8 mouse cellular contexts compared by ENCODE assay signal in the genomic region with DNA sequence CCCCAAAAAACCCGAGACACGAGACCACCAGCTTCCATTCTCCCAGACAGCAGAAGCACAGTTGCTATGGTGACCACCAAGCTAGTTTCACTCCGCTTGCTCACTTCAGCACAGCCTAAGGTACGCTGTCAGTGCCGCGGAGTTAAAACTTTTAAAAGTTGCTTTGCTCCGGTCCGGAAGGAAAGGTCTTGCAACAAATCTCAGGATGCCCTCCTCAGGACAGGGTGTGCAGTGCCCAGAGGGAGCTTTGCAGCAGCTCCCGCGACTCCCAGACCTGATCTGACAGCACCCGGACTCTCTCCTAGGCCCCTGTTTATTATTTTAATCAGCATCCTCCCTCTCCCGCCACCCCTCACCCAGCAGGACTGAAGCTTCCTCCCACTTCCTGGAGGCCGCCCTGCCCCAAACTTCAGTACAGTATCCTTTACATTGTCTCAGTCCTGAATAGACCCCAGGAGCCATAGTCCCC.
DNase-seq lines count a peak whose midpoint lies in the region; ATAC-seq lines count a peak whose summit lies in the region.

No protein-coding gene starts in this region.

- H3K4me3 ChIP-seq in forebrain, embryonic 13.5 days: peak overlapping the region; percentile 27
- H3K4me3 ChIP-seq in hindbrain, embryonic 14.5 days (replicated peaks; ENCODE audit: low read length): peak overlapping the region; percentile 15
- H3K4me3 ChIP-seq in limb, embryonic 15.5 days: peak overlapping the region; percentile 37
- peak overlapping the region; percentile 27 for H3K4me3 ChIP-seq in midbrain, embryonic 13.5 days (replicated peaks)

- no peak overlapping the region for H3K27ac ChIP-seq in forebrain, embryonic 13.5 days
- no peak overlapping the region for H3K27ac ChIP-seq in hindbrain, embryonic 14.5 days
- H3K27ac ChIP-seq in limb, embryonic 15.5 days: peak overlapping the region; percentile 83
- H3K27ac ChIP-seq in midbrain, embryonic 13.5 days: no peak overlapping the region

- peaks cover 35% of the 10 kb centered on the region for H3K4me1 ChIP-seq in forebrain, embryonic 13.5 days
- H3K4me1 ChIP-seq in hindbrain, embryonic 14.5 days (replicated peaks; ENCODE audit: control insufficient read depth, insufficient read depth, low read length): peaks cover 17% of the 10 kb centered on the region
- H3K4me1 ChIP-seq in limb, embryonic 15.5 days: peaks cover 49% of the 10 kb centered on the region
- peaks cover 32% of the 10 kb centered on the region for H3K4me1 ChIP-seq in midbrain, embryonic 13.5 days (replicated peaks)

- peak overlapping the region; percentile 63 for H3K4me2 ChIP-seq in forebrain, embryonic 13.5 days
- peak overlapping the region; percentile 46 for H3K4me2 ChIP-seq in hindbrain, embryonic 14.5 days (replicated peaks)
- peak overlapping the region; percentile 60 for H3K4me2 ChIP-seq in limb, embryonic 15.5 days
- peak overlapping the region; percentile 55 for H3K4me2 ChIP-seq in midbrain, embryonic 13.5 days (replicated peaks)

- WGBS in forebrain, embryonic 13.5 days: 1% methylated on average over 13 of the region's 13 CpGs
- under 1% methylated on average over 13 of the region's 13 CpGs for WGBS in hindbrain, embryonic 14.5 days
- 2% methylated on average over 13 of the region's 13 CpGs for WGBS in limb, embryonic 15.5 days
- WGBS in midbrain, embryonic 13.5 days: 0% methylated on average over 13 of the region's 13 CpGs

- 0 out of 2 replicates have a peak overlapping the region, but pooled peaks have one; percentile 43 for H3K9ac ChIP-seq in forebrain, embryonic 13.5 days
- H3K9ac ChIP-seq in hindbrain, embryonic 14.5 days: peak overlapping the region; percentile 40; the same call in 1 of the 2 replicates
- no peak overlapping the region for H3K9ac ChIP-seq in limb, embryonic 15.5 days
- peak overlapping the region; percentile 32; the same call in 1 of the 2 replicates for H3K9ac ChIP-seq in midbrain, embryonic 13.5 days (replicated peaks)

- DNase-seq in B cell, adult 2 months: peak; percentile 3
- DNase-seq in adrenal gland, adult 2 months: peak; percentile 55
- DNase-seq in hindbrain, embryonic 14.5 days (ENCODE audit: low spot score): peak; percentile 61
- DNase-seq in testis, postnatal 10 days (ENCODE audit: low spot score): peak; percentile 43
- no peak for DNase-seq in spleen, postnatal 36 days (ENCODE audit: low spot score in 2 of 2)

- no peaks in the 10 kb centered on the region for H3K9me3 ChIP-seq in forebrain, embryonic 13.5 days (replicated peaks)
- H3K9me3 ChIP-seq in hindbrain, embryonic 14.5 days (ENCODE audit: control insufficient read depth, low read length): no peaks in the 10 kb centered on the region
- H3K9me3 ChIP-seq in limb, embryonic 15.5 days: no peaks in the 10 kb centered on the region
- H3K9me3 ChIP-seq in midbrain, embryonic 13.5 days: no peaks in the 10 kb centered on the region

- ATAC-seq in forebrain, embryonic 13.5 days: peak; percentile 81
- ATAC-seq in hindbrain, embryonic 14.5 days (ENCODE audit: low FRiP score): peak; percentile 74
- ATAC-seq in limb, embryonic 15.5 days (ENCODE audit: insufficient number of reproducible peaks, low FRiP score, low TSS enrichment, low read depth): peak; percentile 60; the same call in 1 of the 2 replicates
- peak; percentile 91 for ATAC-seq in midbrain, embryonic 13.5 days

- H3K27me3 ChIP-seq in forebrain, embryonic 13.5 days: peaks cover 19% of the 10 kb centered on the region; the same call in 1 of the 2 replicates
- H3K27me3 ChIP-seq in hindbrain, embryonic 14.5 days (ENCODE audit: control insufficient read depth, insufficient read depth, low read length): 0 out of 2 replicates have a peak, but pooled peaks cover 8% of the 10 kb centered on the region
- no peaks in the 10 kb centered on the region for H3K27me3 ChIP-seq in limb, embryonic 15.5 days
- H3K27me3 ChIP-seq in midbrain, embryonic 13.5 days: 0 out of 2 replicates have a peak, but pooled peaks cover 3% of the 10 kb centered on the region

- no peaks in the 10 kb centered on the region for H3K36me3 ChIP-seq in forebrain, embryonic 13.5 days (ENCODE audit: poor library complexity, severe bottlenecking)
- H3K36me3 ChIP-seq in hindbrain, embryonic 14.5 days (replicated peaks; ENCODE audit: control insufficient read depth, insufficient read depth): no peaks in the 10 kb centered on the region
- H3K36me3 ChIP-seq in limb, embryonic 15.5 days: no peaks in the 10 kb centered on the region
- no peaks in the 10 kb centered on the region for H3K36me3 ChIP-seq in midbrain, embryonic 13.5 days

Comparison
In these comparisons a context has a peak if more than half of its experiments do, and no peak if none do; other contexts are left out.
1. DNase-seq: peak in B cell, adult 2 months (2 of 2), adrenal gland, adult 2 months (single experiment), hindbrain, embryonic 14.5 days (single experiment) and testis, postnatal 10 days (single experiment); none in spleen, postnatal 36 days (0 of 2).
2. Peak in every context shown above with its lines, with median percentiles within 50 percentile points of each other: ATAC-seq, H3K4me2 ChIP-seq and H3K4me3 ChIP-seq.